Mouse (Mus musculus): Measurements from ENCODE around the gene Rspry1.

GRCm38 (mm10) chr8:94696566-94696965, 94.8 kb downstream of the Rspry1 start:
- TF ChIP-seq CTCF (conservative IDR thresholded peaks at IDR 0.05; ENCODE audit: low read length): no peak
- TF ChIP-seq NANOG (IDR thresholded peaks at IDR 0.05; ENCODE audit: borderline replicate concordance, low read length): no peak
